ENCODE assay signal across 8 mouse cellular contexts in genomic region chr17:31529314-31529713, GRCm38 (mm10). TPM values are rescaled to one million over a fixed set of nuclear protein-coding genes. Genes with fewer than 3 reads are reported as not detected.
DNase-seq lines count a peak whose midpoint lies in the region; ATAC-seq and TF ChIP-seq lines count a peak whose summit lies in the region.

No protein-coding gene starts in this region.

- 29% methylated on average over 15 of the region's 15 CpGs for WGBS in intestine, embryonic 15.5 days

- H3K9ac ChIP-seq in intestine, embryonic 15.5 days, result no peak overlapping the region

- no peak overlapping the region for H3K4me2 ChIP-seq in intestine, embryonic 15.5 days (replicated peaks)

- intact Hi-C loops in gastrocnemius, adult 2 months (cut with DNase I), result no loop called here

- no peaks in the 10 kb centered on the region for H3K27me3 ChIP-seq in intestine, embryonic 15.5 days (replicated peaks)

- H3K27ac ChIP-seq in gastrocnemius, adult 2 months, result no peak overlapping the region
- no peak overlapping the region for H3K27ac ChIP-seq in intestine, embryonic 15.5 days

- H3K4me1 ChIP-seq in intestine, embryonic 15.5 days (replicated peaks), result 0 out of 2 replicates have a peak, but pooled peaks cover 6% of the 10 kb centered on the region

- ATAC-seq in intestine, embryonic 15.5 days, result peak; percentile 75

- H3K36me3 ChIP-seq in intestine, embryonic 15.5 days, result peaks cover 27% of the 10 kb centered on the region

- no peak for TF ChIP-seq POLR2A in brain, embryonic 14.5 days (IDR thresholded peaks at IDR 0.05; ENCODE audit: borderline replicate concordance, extremely low read depth, insufficient read depth, insufficient read length, poor library complexity, severe bottlenecking)

- peak; percentile 45 for TF ChIP-seq CTCF in gastrocnemius, adult 2 months (IDR thresholded peaks at IDR 0.05)
- peak; percentile 60; the same call in 1 of the 2 replicates for TF ChIP-seq CTCF in brain, embryonic 14.5 days (IDR thresholded peaks at IDR 0.05; ENCODE audit: borderline replicate concordance, extremely low read depth, insufficient read depth, insufficient read length)

- no peak overlapping the region for H3K4me3 ChIP-seq in gastrocnemius, adult 2 months
- no peak overlapping the region for H3K4me3 ChIP-seq in intestine, embryonic 15.5 days (replicated peaks)

- no peaks in the 10 kb centered on the region for H3K9me3 ChIP-seq in intestine, embryonic 15.5 days

- DNase-seq in gastrocnemius, adult 2 months, result peak; percentile 35
- DNase-seq in gastrocnemius, postnatal 4 days (ENCODE audit: low spot score in 2 of 2), result no peak
- peak; percentile 33 for DNase-seq in 416B (ENCODE audit: low read depth)
- DNase-seq in brain, embryonic 14.5 days (ENCODE audit: low read depth), result peak; percentile 85
- DNase-seq in lung, postnatal 25 days (ENCODE audit: low spot score), result peak; percentile 31
- DNase-seq in yolk sac, embryonic 10.5 days (ENCODE audit: low spot score), result peak; percentile 41
- DNase-seq in spleen, postnatal 4 days (ENCODE audit: low spot score in 2 of 2), result no peak

RNA-seq across cellular contexts. Expression of gene Ndufv3, which starts 9.4 kb away (rescaled TPM):
- total RNA-seq in gastrocnemius, adult 2 months (2021), result 100 to 1,000 TPM; 451 to 524 TPM
- total RNA-seq in gastrocnemius, postnatal 4 days (2021), result 100 to 1,000 TPM; 385 to 388 TPM
- 150 and 186 TPM in 2 replicates for polyA plus RNA-seq in brain, embryonic 14.5 days (2012; rRNA removed)
- 404 and 457 TPM in 2 replicates for polyA plus RNA-seq in intestine, embryonic 15.5 days (2015; fragmentation: Nextera tagmentation; extraction: Ambion mirVana)

RNA-seq across cellular contexts. Expression of gene Wdr4, which starts 9.5 kb away (rescaled TPM):
- 1 to 10 TPM; 4.3 to 7.7 TPM for total RNA-seq in gastrocnemius, adult 2 months (2021)
- 10 to 100 TPM; 14.2 TPM for total RNA-seq in gastrocnemius, postnatal 4 days (2021)
- polyA plus RNA-seq in brain, embryonic 14.5 days (2012; rRNA removed), result 40.9 and 50.4 TPM in 2 replicates
- 45.3 and 47.0 TPM in 2 replicates for polyA plus RNA-seq in intestine, embryonic 15.5 days (2015; fragmentation: Nextera tagmentation; extraction: Ambion mirVana)

RNA-seq across cellular contexts. Expression of gene Pknox1, which starts 35.2 kb away (rescaled TPM):
- 1 to 10 TPM; 7.0 to 7.1 TPM for total RNA-seq in gastrocnemius, adult 2 months (2021)
- 10 to 100 TPM; 22.5 to 28.9 TPM for total RNA-seq in gastrocnemius, postnatal 4 days (2021)
- polyA plus RNA-seq in brain, embryonic 14.5 days (2012; rRNA removed), result 32.2 and 36.8 TPM in 2 replicates
- 28.5 and 29.8 TPM in 2 replicates for polyA plus RNA-seq in intestine, embryonic 15.5 days (2015; fragmentation: Nextera tagmentation; extraction: Ambion mirVana)

Comparison
In these comparisons a context has a peak if more than half of its experiments do, and no peak if none do; other contexts are left out.
1. DNase-seq: peak in gastrocnemius, adult 2 months (single experiment), 416B (single experiment), brain, embryonic 14.5 days (single experiment), lung, postnatal 25 days (single experiment) and yolk sac, embryonic 10.5 days (single experiment); none in gastrocnemius, postnatal 4 days (0 of 2) and spleen, postnatal 4 days (0 of 2).